Mouse (Mus musculus) brain, embryonic 18.5 days (tissue): ENCODE results near the gene Ubr7.

Experiments
- DNase-seq: peaks from one replicate; pipeline ENCODE4 v3.0.0-alpha.2; 2012; ENCODE audit warnings: low read depth, low spot score

The Ubr7 gene

DNA sequence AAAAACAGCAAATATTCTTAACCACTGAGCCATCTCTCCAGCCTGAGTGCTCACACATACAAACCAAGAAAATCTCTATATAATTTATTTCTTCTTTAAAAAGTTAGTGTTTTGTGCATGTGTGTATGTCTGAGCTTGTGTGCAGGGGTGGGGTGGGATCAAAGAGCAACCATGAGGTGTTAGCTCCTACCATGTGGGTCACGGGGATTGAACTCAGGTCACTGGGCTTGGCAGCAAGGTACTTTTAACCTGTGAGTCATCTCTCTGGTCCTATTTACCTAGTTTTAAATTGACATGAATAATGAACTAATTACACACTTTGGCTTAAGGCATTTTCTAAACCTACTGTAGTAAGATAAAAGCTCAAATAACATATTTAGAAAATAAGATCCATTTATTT, 68.6 kb downstream of the Ubr7 start:
- no peak for DNase-seq

DNA sequence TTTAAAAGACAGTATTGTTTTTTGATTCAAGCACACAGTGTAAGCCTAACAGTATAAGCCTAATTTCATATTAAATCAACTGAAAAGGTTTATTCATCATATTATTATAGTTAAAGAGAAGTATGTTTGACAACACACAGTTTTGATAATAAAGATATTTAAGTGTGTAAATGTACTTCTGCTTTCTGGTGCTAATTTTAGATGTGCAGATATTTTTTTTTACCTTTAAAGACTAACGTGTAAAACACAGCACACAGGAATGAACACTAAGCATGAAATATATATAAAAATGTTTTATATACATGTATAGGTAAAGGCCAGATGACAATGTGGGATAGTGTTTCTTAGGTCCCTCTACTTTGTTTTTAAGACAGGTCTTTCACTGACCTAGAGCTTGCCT, 69.4 kb downstream of the Ubr7 start:
- DNase-seq: no peak
